Mouse (Mus musculus): ENCODE measurements around the gene Ndst4.

The Ndst4 gene

DNA sequence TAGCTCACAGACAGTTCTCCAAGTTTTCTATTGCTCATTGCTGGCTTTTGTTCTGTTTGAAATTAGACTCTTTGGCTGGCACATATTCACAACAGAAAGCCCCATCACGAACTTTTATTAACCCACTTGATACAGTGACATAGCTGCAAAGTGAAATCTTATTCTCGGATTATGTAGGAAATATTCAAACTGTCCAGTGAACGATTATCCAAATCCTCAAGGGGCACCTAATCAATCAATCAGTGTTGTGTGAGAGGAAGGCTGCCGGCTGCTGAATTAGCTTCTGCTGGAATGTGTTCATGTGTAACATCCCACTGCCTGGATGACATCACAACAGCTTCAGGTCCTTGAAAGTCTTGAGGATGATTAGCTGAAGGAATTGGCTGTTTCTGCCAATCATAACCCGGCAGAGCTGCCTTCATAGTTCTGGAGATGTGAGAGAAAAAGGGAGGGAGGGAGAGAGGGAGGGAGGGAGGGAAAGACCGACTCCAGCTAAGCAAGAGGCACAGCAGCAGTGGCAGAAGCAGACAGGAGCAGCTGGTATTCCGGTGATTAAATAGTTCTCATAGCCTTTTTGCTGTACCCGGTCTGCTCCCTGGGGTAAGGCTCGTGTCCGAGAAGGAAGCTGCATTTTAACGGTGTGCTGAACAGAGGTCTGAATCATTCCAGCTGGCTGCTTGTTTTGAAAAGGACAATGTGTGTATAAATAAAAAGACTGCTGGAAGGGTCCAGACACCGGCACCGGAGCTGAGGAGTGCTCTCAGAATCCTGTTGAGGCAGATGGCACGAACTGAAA lies at the start of gene Ndst4:
Gene Ndst4 (plus strand): TSS at position 476 of the 796 bp plus-strand sequence.
- DNase-seq, result no peak

- DNase-seq, result no peak
These were observed 6.4 kb upstream of the Ndst4 start for GRCm38 (mm10) chr3:125397443-125397842.

GRCm38 (mm10) chr3:125406456-125406855 lies 2.6 kb downstream of the Ndst4 start:
- no peak for DNase-seq

- no peak for DNase-seq
These were observed 3.1 kb downstream of the Ndst4 start for GRCm38 (mm10) chr3:125406991-125407390.

DNA sequence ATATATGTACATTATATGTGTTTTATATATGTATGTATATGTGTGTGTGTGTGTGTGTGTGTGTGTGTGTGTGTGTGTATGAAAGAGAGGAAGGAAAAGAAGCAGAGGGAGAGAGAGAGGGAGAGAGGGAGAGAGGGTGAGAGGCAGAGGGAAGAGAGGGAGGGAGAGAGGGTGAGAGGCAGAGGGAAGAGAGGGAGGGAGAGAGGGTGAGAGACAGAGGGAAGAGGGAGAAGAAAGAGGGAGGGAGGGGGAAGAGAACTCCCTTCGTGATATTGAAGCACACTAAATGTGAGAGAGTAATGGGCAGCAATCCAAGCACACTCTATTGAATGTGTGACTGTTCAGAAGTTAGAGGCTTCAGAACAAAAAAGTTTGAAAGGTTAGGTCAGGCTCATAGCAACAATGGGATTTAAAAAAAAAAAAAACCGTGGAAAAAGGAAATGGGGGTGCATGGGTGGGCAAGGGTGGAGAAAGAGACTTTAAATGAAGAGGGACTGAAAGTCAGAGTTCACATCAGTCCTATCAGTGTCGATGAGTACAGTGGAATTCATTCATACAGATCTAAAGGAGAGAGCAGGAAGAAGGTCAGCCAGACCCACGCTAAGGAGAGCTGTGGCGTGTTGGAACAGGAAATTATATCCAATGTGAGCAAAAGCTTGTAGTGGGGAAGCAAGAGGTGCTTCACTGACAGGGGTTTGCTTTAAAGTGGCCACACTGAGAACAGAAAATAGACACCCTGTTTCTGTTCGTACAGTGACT lies 63.2 kb downstream of the Ndst4 start:
- DNase-seq, result no peak

GRCm38 (mm10) chr3:125510102-125510501 lies 106.2 kb downstream of the Ndst4 start:
- DNase-seq, result no peak

DNA sequence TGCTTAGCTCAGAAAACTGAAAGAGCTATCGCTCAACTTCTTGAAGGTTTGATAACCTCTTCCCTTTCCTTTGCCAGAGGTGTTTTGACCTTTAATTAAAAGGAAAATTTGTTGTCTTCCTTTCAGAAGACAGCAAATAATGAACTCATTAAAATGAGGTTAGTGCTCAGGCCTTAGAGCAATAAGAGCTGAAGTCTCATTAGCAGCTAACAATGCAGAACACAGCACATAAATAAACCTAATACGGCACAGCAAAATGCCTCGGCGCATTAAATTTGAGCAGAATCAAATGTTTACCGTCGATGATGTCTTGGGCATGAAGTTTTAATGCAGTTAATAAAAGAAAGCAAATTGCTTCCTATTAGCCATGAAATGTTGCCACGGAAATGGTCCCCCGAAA lies 129.5 kb downstream of the Ndst4 start:
- no peak for DNase-seq

DNA sequence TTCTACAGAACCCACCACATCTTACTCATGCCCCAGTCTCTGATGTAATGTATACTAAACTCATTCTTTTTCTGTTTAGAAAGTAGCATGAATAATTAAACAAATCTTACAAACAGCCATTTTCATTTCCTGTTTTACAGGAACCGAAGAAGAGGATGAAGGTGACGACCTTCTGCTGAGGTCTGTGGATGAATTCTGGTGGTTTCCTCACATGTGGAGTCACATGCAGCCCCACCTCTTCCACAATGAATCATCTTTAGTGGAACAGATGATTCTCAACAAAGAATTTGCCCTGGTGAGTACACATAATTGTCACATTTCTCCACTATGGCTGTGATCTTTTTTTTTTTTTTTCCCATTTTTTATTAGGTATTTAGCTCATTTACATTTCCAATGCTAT lies 166.7 kb downstream of the Ndst4 start:
- DNase-seq, result no peak

GRCm38 (mm10) chr3:125632233-125632632 lies 228.4 kb downstream of the Ndst4 start:
- no peak for DNase-seq

- DNase-seq, result no peak
These were observed 251.2 kb downstream of the Ndst4 start for GRCm38 (mm10) chr3:125655009-125655635.

- no peak for DNase-seq
These were observed 256.3 kb downstream of the Ndst4 start for GRCm38 (mm10) chr3:125660114-125660717.

DNA sequence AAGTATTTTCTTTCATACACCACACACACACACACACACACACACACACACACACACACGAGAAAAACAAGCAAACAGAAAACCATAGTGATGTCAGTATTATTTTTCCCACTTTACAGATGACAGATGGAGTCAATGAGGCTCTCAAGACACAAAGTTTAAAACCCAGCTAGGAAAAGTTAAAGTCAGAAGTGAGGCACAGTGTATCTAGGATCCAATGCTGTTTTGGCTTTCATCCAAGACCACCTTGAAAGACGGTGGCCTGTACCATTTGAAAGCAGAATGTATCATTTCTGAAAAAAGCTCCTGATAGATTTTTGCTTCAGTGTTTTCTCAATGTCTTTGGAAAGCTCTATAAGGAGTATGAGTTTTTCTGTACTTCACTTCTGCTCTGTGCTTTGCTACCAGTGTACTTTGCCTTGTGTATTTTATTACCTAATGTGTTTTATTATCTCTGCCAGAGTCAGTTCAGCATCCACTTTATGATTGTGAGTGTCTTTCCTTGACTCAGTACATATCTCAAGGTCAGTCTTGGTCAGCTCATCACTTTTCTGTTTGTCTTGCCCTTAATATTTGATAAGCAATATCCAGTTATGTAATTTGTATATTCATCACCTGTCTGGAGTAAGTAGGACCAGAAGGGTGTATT lies 257.1 kb downstream of the Ndst4 start:
- no peak for DNase-seq

DNA sequence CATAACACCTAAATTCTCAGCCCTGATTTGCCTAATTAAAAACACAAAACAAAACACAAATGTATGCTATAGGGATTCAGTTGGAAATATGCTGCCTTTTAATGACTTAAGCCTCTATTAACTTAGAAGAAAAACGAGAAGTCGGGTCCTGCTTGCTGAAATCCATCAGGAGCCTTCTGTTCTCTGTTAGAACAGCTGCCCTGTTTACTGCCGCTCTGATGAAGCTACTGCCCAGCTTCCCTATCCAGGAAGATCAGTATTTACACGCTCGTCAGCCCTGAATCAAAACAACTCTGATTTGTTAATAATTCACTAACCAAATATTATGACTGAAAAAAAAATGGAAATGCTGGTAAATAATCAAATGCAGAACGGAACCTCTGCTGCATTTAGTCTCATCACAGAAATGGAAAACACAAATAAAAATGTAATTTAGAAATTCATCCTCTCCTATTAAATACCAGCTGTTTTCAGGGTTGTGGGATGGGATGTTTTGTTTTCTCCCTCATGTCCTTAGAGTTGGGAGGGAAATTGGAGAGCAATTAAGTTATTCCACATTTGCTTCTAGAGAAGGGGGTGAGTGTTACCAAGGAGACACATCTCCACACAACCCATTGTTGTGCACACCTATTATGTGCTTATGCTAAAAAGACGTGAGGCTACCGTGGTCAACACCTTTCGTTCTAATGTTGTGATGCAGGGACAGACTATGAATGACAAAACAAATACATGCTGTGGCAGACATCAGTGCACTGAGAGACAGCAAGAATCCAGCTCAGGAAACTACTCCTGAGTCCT lies 270.3 kb downstream of the Ndst4 start:
- no peak for DNase-seq

GRCm38 (mm10) chr3:125675211-125675896 lies 271.5 kb downstream of the Ndst4 start:
- no peak for DNase-seq

DNA sequence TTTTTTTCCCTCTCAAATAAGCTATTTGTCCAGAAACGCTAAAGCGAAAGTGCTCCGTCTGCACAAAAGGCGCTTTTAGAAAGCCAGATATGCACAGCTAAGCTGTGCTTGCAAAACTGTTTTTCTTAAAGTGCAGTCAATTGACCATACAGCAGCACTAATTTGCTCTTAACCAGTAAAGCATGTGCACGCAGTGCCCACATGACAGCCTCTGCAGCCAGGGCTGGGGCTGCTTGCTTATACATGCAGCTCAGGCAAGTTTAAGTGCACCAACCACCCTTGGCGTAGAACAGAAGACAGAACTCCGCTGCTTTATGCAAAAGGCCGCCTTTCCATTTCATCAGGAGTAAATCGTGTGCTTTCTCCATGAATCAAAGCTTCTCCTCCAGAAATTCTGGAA lies 275.0 kb downstream of the Ndst4 start:
- DNase-seq, result no peak

DNA sequence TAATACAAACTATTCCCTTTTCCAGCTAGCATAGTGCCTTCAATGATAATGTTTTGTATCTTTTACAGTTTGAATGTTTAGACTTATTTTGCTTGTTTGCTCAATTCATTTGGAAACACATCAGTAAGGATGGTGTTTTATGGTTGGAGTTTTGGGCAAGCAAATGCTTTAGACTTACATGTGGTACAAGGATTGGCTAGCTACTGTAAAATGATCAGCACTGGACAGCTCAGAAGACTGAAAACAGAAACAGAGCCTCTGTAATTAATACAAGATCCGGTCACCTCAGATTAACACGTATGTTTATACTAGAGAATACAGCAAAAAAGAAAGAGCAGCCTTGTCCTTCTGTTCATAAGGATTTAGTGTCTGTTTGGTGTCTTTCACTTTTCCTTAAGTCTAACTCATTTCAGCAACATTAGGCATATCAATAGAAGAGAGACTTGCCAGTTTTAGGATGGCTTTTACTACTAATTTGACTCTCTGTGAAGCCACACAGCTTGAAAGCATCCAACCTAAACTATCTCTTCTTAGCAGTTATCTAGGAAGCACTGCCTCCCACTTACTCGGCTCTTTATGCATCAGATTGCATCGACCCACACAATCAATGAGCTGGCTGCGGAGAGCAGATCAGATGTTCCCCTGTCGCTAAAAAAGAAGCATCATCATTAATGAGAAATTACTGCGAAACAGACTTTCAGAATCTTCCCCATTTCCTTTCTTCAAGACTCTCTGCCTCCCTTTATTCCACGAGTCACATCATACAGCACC lies 279.8 kb downstream of the Ndst4 start:
- DNase-seq, result no peak

DNA sequence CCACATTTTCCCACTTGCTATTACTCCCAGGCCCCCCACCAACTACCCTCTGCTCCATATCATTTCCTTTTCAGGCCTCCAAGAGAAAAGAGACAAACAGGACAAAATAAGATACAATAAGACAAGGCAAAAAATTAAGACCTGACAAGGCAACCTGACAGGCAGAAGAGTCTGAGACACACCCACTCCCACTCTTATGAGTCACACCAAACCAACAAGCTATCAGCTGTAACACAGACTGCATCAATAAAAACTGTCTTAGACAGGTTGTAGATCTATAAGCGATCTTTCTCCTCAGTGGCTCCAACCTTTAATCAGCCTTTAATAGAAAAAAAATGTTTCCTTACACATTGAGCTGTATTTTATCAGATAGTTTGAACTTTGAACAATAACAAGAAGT lies 280.7 kb downstream of the Ndst4 start:
- DNase-seq, result no peak

DNA sequence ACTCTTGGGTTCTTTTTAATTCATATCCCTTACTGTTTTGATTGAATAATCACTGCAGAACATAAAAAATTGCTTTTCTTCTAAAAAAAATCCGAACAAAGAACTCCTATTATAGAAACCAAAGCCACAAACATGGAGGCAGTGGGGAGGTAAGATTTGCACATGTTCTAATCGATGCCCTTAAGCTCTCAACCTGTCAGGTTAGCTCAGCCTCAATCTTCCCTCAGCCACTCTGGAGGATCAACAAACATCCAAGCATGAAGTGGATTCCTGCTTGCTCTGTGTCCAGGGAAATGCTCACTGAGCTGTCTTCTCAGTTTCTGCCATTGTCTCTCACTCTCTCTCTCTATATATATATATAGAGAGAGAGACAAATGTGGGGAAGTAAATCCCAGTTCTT lies 283.7 kb downstream of the Ndst4 start:
- DNase-seq, result no peak

- DNase-seq, result no peak
These were observed 287.1 kb downstream of the Ndst4 start for GRCm38 (mm10) chr3:125690948-125691347.

DNA sequence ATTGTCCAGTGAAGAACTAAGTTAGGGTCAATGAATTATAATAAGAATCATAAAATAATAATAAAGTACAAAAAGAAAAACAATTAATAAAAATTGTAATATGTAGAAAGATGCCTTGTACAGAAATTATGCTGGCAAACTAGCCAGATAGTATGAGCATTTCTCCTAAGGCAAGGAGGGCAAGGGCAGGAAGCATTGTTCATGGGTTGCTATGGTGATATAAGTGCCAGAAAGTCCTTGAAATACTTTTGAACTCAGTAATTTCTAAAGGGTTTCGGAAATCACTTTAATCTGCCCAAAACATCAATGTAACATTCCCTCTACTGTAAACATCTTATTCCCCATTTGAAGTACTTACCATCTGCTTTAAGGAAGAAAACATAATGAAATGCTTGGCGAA lies 319.1 kb downstream of the Ndst4 start:
- DNase-seq, result no peak

DNA sequence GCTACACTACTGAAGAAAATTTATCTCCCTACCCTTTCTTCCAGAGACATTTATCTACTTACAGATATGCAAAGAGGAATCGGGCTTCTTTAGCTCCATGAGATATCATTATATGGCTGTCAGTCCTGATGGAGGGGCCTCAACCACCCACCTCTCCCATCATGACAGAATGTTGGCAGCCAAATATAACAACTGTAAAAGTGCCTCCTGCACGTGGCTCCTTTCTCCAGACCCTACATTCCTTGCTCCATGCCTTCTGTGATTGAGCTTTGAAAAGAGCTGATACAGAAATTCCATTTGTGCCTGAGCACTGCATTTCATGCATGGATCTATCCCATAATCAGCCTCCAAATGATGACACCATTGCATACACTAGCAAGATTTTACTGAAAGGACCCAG lies 331.1 kb downstream of the Ndst4 start:
- no peak for DNase-seq

Data from cerebellum, adult 11 months (tissue).